Mouse (Mus musculus): Measurements from ENCODE around the gene Gm11549. TPM values are rescaled to one million over a fixed set of nuclear protein-coding genes. Genes with fewer than 3 reads are reported as not detected.
A peak's percentile ranks its signal among the peaks of the same experiment; 100 is the strongest.

Gm11549 gene
- polyA plus RNA-seq, 1 experiment from 2014 or later, result not detected

DNA sequence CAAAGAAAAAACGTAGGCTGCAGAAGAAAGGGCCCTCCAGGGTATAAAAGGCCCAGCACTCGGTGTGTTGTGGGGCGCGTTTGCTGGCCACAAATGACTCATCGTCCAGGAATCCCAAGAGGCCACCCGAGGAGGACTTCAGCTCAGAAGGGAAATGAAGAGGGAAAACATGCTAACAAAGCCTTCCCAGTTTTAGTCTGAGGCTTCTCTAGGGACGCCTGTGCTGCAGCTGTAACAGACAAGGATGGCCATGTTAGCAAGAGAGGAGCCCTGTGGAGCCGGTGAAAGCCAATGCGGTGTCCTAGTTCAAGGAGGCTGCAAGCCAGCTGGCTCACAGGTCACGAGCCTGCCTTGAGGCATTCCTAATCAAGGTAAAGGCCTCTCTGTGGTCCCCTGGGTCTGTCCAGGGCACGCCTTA lies 39.8 kb downstream of the Gm11549 start:
- H3K4me1 ChIP-seq (ENCODE audit: insufficient read depth), result peaks cover 15% of the 10 kb centered on the region
- no peak for TF ChIP-seq CTCF (IDR thresholded peaks at IDR 0.05; ENCODE audit: low read depth)
- TF ChIP-seq EP300 (IDR thresholded peaks at IDR 0.05; ENCODE audit: low read depth), result no peak
- no peak overlapping the region for H3K4me2 ChIP-seq (ENCODE audit: low read depth, low read length)
- WGBS (ENCODE audit: insufficient replicate concordance), result 36% methylated on average over 11 of the region's 11 CpGs
- no peaks in the 10 kb centered on the region for H3K36me3 ChIP-seq (replicated peaks; ENCODE audit: insufficient read depth, low read length)
- H3K27me3 ChIP-seq (ENCODE audit: insufficient read depth, low read length), result no peaks in the 10 kb centered on the region
- H3K4me3 ChIP-seq (ENCODE audit: low read depth, low read length), result no peak overlapping the region
- H3K27ac ChIP-seq (ENCODE audit: low read depth), result peak overlapping the region; percentile 68
- ATAC-seq (0 out of 2 replicates have a peak, but pooled peaks have one; percentile 17), DNase-seq (no peak)
- H3K9me3 ChIP-seq (ENCODE audit: low read length), result no peaks in the 10 kb centered on the region
- H3K9ac ChIP-seq (replicated peaks), result no peak overlapping the region

DNA sequence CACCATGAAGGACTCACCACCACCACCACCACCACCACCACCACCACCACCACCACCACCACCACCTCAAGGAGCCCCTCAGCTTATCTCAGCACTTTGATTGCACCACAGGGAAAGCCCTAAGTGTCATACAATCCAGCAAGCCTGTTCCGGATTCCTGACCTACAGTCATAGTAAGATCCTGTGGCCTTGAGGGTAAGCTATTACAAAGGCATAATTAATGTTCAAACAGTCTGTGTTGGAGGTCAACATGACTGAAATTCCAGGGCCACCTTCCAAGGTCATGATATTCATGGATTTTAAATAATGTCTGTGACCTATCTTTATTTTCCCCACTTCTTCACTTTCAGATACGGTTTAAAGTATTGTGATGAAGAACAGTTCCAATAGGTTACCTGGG lies 41.1 kb downstream of the Gm11549 start:
- Histone ChIP-seq H3K9ac (replicated peaks) (no peak overlapping the region), H3K4me2 (ENCODE audit: low read depth, low read length) (no peak overlapping the region), H3K4me3 (ENCODE audit: low read depth, low read length) (no peak overlapping the region), H3K36me3 (replicated peaks; ENCODE audit: insufficient read depth, low read length) (no peaks in the 10 kb centered on the region), H3K9me3 (ENCODE audit: low read length) (no peaks in the 10 kb centered on the region), H3K4me1 (ENCODE audit: insufficient read depth) (peaks cover 23% of the 10 kb centered on the region), H3K27ac (ENCODE audit: low read depth) (no peak overlapping the region), H3K27me3 (ENCODE audit: insufficient read depth, low read length) (no peaks in the 10 kb centered on the region)
- no peak for TF ChIP-seq CTCF (IDR thresholded peaks at IDR 0.05; ENCODE audit: low read depth)
- TF ChIP-seq EP300 (IDR thresholded peaks at IDR 0.05; ENCODE audit: low read depth), result no peak
- WGBS (ENCODE audit: insufficient replicate concordance), result 75% methylated on average over 2 of the region's 2 CpGs
- ATAC-seq (no peak), DNase-seq (no peak)

DNA sequence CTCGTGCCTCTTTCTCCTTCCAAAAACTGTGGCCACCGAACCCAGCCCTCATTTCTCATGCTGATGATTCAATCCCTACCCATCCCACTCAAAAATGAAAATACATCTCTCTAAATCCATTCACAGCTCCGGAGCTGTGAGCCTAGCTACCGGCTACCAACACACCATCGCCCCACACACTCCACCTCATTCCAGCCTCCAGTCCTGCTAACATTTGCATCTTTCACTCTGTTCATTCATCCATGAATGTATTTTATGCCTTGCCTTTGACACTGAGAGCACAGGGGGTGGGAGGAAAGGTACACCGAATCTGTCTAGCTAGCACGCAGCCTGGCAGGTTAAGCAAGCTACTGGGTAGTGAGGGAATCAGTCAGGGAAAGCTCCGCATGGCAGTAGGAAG lies 42.8 kb downstream of the Gm11549 start:
- DNase-seq (no peak), ATAC-seq (no peak)
- 82% methylated on average over 8 of the region's 8 CpGs for whole genome bisulfite sequencing (ENCODE audit: insufficient replicate concordance)
- no peaks in the 10 kb centered on the region for H3K27me3 ChIP-seq (ENCODE audit: insufficient read depth, low read length)
- no peak overlapping the region for H3K9ac ChIP-seq (replicated peaks)
- H3K9me3 ChIP-seq (ENCODE audit: low read length), result no peaks in the 10 kb centered on the region
- H3K4me1 ChIP-seq (ENCODE audit: insufficient read depth), result peaks cover 27% of the 10 kb centered on the region
- TF ChIP-seq EP300 (IDR thresholded peaks at IDR 0.05; ENCODE audit: low read depth), result no peak
- TF ChIP-seq CTCF (IDR thresholded peaks at IDR 0.05; ENCODE audit: low read depth), result no peak
- no peak overlapping the region for H3K27ac ChIP-seq (ENCODE audit: low read depth)
- H3K36me3 ChIP-seq (replicated peaks; ENCODE audit: insufficient read depth, low read length), result no peaks in the 10 kb centered on the region
- no peak overlapping the region for H3K4me2 ChIP-seq (ENCODE audit: low read depth, low read length)
- H3K4me3 ChIP-seq (ENCODE audit: low read depth, low read length), result no peak overlapping the region

DNA sequence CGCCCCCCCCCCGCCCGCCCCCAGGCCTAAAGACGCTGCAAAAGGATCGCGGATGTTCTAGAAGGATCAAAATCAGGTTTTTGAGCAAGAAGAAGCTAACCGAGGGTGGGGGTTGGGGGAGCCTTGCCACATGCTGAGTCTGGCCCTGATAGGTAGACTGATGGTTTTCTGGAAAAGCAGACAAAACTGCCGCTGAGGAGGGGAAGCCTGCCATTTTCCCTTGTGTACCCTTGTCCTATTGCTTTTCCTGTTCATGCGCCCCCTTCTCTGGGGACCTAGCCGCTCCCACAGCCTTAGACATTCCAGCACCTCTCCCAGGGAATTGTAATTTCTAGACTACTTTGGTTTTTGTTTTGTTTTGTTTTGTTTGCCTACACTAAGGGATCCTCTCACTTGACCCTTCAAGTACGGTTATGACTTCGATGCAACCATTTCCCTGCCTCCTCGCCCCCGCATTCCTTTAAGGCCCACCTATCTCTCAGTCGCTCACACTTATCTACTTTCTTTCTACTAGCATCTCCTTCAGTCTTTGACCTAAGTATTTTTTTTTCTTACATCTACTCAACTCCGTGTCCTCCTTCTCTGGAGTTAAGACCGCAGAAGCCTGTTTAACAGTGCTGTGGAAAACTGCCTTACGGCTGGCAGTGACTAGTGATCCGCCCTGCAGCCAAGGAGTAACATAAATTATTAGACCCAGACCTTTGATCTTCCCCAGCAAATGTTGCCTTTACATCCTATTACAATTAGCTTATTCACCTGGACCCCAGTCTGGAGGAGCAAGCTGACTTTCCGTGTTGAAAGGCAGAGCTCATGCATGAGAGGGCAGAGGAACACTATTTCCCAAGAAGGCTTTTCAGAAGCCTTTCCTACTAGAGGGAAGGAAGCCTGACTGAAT lies 45.1 kb downstream of the Gm11549 start:
- Histone ChIP-seq H3K4me3 (ENCODE audit: low read depth, low read length) (peak overlapping the region; percentile 72), H3K9me3 (ENCODE audit: low read length) (no peaks in the 10 kb centered on the region), H3K9ac (replicated peaks) (peak overlapping the region; percentile 73), H3K36me3 (replicated peaks; ENCODE audit: insufficient read depth, low read length) (no peaks in the 10 kb centered on the region), H3K27me3 (ENCODE audit: insufficient read depth, low read length) (no peaks in the 10 kb centered on the region), H3K4me1 (ENCODE audit: insufficient read depth) (peaks cover 23% of the 10 kb centered on the region), H3K27ac (ENCODE audit: low read depth) (peak overlapping the region; percentile 87), H3K4me2 (ENCODE audit: low read depth, low read length) (peak overlapping the region; percentile 97)
- ATAC-seq (no peak), DNase-seq (no peak)
- 40% methylated on average over 20 of the region's 20 CpGs for WGBS (ENCODE audit: insufficient replicate concordance)
- TF ChIP-seq CTCF (IDR thresholded peaks at IDR 0.05; ENCODE audit: low read depth) (no peak), EP300 (IDR thresholded peaks at IDR 0.05; ENCODE audit: low read depth) (no peak)

DNA sequence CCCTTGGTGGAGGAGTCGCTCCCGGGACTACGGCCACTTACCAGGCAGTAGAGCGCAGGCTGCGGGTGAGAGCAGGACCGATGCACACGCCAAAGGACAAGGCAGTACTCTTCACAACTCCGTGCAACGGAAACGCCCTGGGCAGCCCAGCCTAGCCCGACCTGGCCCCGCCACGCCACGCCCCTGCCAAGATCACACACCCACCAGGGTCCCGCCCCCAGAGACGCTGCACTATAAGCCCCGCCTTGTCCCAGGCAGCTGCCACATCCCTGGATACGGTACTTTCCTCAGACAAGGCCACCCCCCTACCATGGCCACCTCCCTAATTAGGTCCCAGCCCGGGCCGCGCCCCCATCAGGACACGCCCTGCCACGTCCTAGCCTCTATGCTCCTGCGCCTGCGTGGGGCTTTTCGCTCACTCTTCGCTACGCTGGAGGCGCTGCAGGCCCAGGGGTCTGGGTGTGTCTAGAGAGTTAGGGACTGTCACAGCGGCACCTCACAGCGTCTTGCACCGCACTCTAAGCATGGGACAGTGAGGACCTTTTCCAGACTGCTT lies 46.0 kb downstream of the Gm11549 start, which contains the start of the genes Anxa5 and 1810062G17Rik:
TSS of gene Anxa5 (minus strand) at position 363 of the 556 bp plus-strand sequence.
TSS of gene 1810062G17Rik (plus strand) at position 406 of the 556 bp plus-strand sequence.
- peak; percentile 96 for DNase-seq
- TF ChIP-seq CTCF (IDR thresholded peaks at IDR 0.05; ENCODE audit: low read depth), result peak; percentile 70
- peak; percentile 21; the same call in 1 of the 2 replicates for TF ChIP-seq EP300 (IDR thresholded peaks at IDR 0.05; ENCODE audit: low read depth)
- ATAC-seq, result peak; percentile 99
- H3K4me2 ChIP-seq (ENCODE audit: low read depth, low read length), result peak within 1 kb of the TSS; percentile 97
- no peaks in the 10 kb centered on the region for H3K9me3 ChIP-seq (ENCODE audit: low read length)
- WGBS (ENCODE audit: insufficient replicate concordance), result under 1% methylated on average over 32 of the region's 32 CpGs
- peak within 1 kb of the TSS; percentile 88 for H3K27ac ChIP-seq (ENCODE audit: low read depth)
- no peaks in the 10 kb centered on the region for H3K27me3 ChIP-seq (ENCODE audit: insufficient read depth, low read length)
- H3K36me3 ChIP-seq (replicated peaks; ENCODE audit: insufficient read depth, low read length), result no peaks in the 10 kb centered on the region
- peak within 1 kb of the TSS; percentile 72 for H3K4me3 ChIP-seq (ENCODE audit: low read depth, low read length)
- H3K4me1 ChIP-seq (ENCODE audit: insufficient read depth), result peaks cover 23% of the 10 kb centered on the region
- H3K9ac ChIP-seq (replicated peaks), result peak within 1 kb of the TSS; percentile 80

DNA sequence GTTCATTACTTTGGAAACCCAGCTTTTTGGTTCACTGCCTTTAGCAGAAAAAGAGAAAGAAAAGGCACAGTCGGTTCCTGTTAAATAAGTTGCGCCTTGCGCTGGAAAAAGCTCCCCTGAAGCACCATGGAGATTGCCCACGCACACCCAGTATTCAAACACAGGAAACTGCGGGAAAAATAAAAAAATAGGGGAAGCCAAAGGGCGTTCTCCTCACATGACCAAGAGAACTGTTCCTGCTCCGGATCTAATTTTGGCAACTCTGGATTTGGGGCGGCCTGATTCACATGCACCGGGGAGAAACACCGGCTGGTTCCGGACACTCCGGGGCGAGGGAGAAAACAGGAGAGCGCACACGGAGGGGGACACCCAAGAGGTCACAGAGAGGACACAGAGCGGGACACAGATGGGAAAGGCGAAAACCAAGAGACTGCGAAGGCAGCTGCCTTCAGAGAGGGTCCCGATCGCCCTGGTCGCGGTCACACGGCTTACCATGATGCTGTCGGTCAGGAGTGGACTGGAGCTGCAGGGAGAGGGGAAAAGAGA lies 46.6 kb downstream of the Gm11549 start:
- Histone ChIP-seq H3K4me1 (ENCODE audit: insufficient read depth) (peaks cover 23% of the 10 kb centered on the region), H3K9me3 (ENCODE audit: low read length) (no peaks in the 10 kb centered on the region), H3K36me3 (replicated peaks; ENCODE audit: insufficient read depth, low read length) (no peaks in the 10 kb centered on the region), H3K4me3 (ENCODE audit: low read depth, low read length) (peak overlapping the region; percentile 72), H3K27me3 (ENCODE audit: insufficient read depth, low read length) (no peaks in the 10 kb centered on the region), H3K9ac (replicated peaks) (peak overlapping the region; percentile 80), H3K27ac (ENCODE audit: low read depth) (peak overlapping the region; percentile 88), H3K4me2 (ENCODE audit: low read depth, low read length) (peak overlapping the region; percentile 97)
- ATAC-seq (peak; percentile 4), DNase-seq (no peak)
- no peak for TF ChIP-seq EP300 (IDR thresholded peaks at IDR 0.05; ENCODE audit: low read depth)
- no peak for TF ChIP-seq CTCF (IDR thresholded peaks at IDR 0.05; ENCODE audit: low read depth)
- WGBS (ENCODE audit: insufficient replicate concordance), result 1% methylated on average over 24 of the region's 24 CpGs
